Mouse (Mus musculus) erythroblast, embryonic 14.5 days (primary cell): ENCODE results near the gene Tnr.

ENCODE experiments used
- GATA1 ChIP-seq: IDR thresholded peaks from 2 replicates; pipeline ENCODE4 v1.6.1; 2012; ENCODE audit warnings: low read length, inconsistent platforms, mixed read lengths
- TAL1 ChIP-seq: IDR thresholded peaks from 3 replicates; pipeline ENCODE4 v1.6.1; 2012; ENCODE audit warnings: low read length, inconsistent platforms, mixed read lengths

- TF ChIP-seq GATA1 = no peak
- TF ChIP-seq TAL1 = no peak
Observed at GRCm38 (mm10) chr1:159565129-159565528, 41.6 kb downstream of the Tnr start.
